Mouse (Mus musculus): ENCODE results near the gene Ano9.

DNA sequence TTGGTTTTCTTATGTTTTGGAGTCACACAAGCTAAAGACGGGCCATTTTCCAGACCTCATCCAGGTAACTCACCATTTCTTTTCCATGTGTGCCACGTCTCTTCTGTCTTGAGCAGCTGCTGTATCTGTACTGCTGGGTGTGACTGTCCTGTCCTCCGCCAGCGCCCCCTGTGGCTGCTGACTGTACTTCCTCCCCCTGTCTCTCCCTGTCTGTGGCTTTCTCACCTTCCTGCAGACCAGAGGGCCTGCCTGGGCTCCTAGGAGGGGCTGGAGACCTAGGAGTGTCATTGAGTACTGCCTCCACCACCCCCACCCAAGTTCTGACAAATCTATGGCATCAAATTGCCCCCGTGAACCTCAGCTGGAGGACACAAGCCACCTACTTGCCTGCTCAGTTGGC is 25.5 kb upstream of the Ano9 start:
- TF ChIP-seq CTCF (IDR thresholded peaks at IDR 0.05; ENCODE audit: low read depth, low read length) (peak; percentile 49; the same call in 1 of the 2 replicates), GATA2 (IDR thresholded peaks at IDR 0.05; ENCODE audit: borderline replicate concordance, low read depth, low read length) (no peak), POLR2AphosphoS5 (IDR thresholded peaks at IDR 0.05; ENCODE audit: insufficient replicate concordance, low read depth, low read length) (no peak), TAL1 (conservative IDR thresholded peaks at IDR 0.05; ENCODE audit: low read depth, low read length) (no peak)

Data from G1E (cell line).